9 mouse cellular contexts compared by ENCODE assay signal in the genomic region with DNA sequence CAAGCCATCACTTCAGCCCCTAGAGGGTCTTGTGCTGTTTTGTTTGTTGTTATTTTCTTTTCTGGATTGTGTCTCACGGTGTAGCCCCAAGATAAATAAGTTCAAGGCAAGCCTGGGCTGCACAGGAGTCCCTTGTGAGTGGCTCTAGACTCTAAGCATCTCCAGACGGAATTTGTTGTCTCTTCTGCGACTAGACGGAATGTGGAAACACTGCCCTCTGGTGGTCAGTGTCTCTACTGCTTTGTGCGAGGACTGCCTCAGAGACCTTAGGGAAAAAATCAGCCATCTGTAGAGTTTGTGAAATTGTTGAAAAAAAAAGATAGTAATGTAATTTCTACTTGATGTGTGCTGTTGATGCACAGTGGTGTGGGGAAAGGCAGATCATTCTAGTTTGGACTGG. TPM values are rescaled to one million over a fixed set of nuclear protein-coding genes. Genes with fewer than 3 reads are reported as not detected.
DNase-seq lines count a peak whose midpoint lies in the region; ATAC-seq lines count a peak whose summit lies in the region.
"Had no signal": no experiment of that assay in that cellular context is flagged by ENCODE, and none has a peak within 500 bp of the region (broad histone marks: within the 10 kb centered on the region; RNA-seq: fewer than 3 reads in every experiment).

No protein-coding gene starts in this region.

- no peak for ATAC-seq in heart, embryonic 11.5 days (replicated peaks; ENCODE audit: insufficient number of reproducible peaks, low FRiP score, low TSS enrichment)
- peak; percentile 57; the same call in 1 of the 2 replicates for ATAC-seq in forebrain, embryonic 12.5 days (ENCODE audit: low FRiP score)
- ATAC-seq in hindbrain, embryonic 14.5 days (ENCODE audit: low FRiP score), result no peak
- ATAC-seq in midbrain, embryonic 13.5 days, result peak; percentile 37; the same call in 1 of the 2 replicates

- no peaks in the 10 kb centered on the region for H3K4me1 ChIP-seq in heart, embryonic 11.5 days (ENCODE audit: control insufficient read depth, insufficient read depth, low read length)
- H3K4me1 ChIP-seq in forebrain, embryonic 12.5 days, result no peaks in the 10 kb centered on the region
- no peaks in the 10 kb centered on the region for H3K4me1 ChIP-seq in hindbrain, embryonic 14.5 days (replicated peaks; ENCODE audit: control insufficient read depth, insufficient read depth, low read length)
- H3K4me1 ChIP-seq in midbrain, embryonic 13.5 days (replicated peaks), result no peaks in the 10 kb centered on the region
- H3K4me1 ChIP-seq: neural tube, embryonic 12.5 days had no signal

- WGBS in heart, embryonic 11.5 days (ENCODE audit: insufficient replicate concordance), result under 1% methylated on average over 5 of the region's 5 CpGs
- whole genome bisulfite sequencing in forebrain, embryonic 12.5 days, result 2% methylated on average over 5 of the region's 5 CpGs
- under 1% methylated on average over 5 of the region's 5 CpGs for WGBS in hindbrain, embryonic 14.5 days
- 5% methylated on average over 5 of the region's 5 CpGs for WGBS in midbrain, embryonic 13.5 days

- H3K27me3 ChIP-seq in heart, embryonic 11.5 days (ENCODE audit: control insufficient read depth, insufficient read depth, low read length), result no peaks in the 10 kb centered on the region
- 0 out of 2 replicates have a peak, but pooled peaks cover 3% of the 10 kb centered on the region for H3K27me3 ChIP-seq in forebrain, embryonic 12.5 days
- no peaks in the 10 kb centered on the region for H3K27me3 ChIP-seq in hindbrain, embryonic 14.5 days (ENCODE audit: control insufficient read depth, insufficient read depth, low read length)
- no peaks in the 10 kb centered on the region for H3K27me3 ChIP-seq in midbrain, embryonic 13.5 days
- H3K27me3 ChIP-seq: neural tube, embryonic 12.5 days had no signal

- DNase-seq in heart, adult 11 months, result peak; percentile 83
- DNase-seq in c-Kit-positive CD71-positive TER-119-negative erythroid progenitor cells, embryonic 14.5 days (ENCODE audit: low read depth), result peak; percentile 61
- DNase-seq in hindbrain, embryonic 14.5 days (ENCODE audit: low spot score), result peak; percentile 90
- DNase-seq in layer of hippocampus, postnatal 14 days (ENCODE audit: low spot score in 2 of 2), result peak; percentile 70 to 79
- DNase-seq in spleen, postnatal 10 days (ENCODE audit: low spot score in 2 of 2), result peak; percentile 46 to 80

- H3K4me3 ChIP-seq in heart, embryonic 11.5 days (ENCODE audit: low read depth, low read length), result no peak overlapping the region
- H3K4me3 ChIP-seq in forebrain, embryonic 12.5 days (replicated peaks), result no peak overlapping the region
- no peak overlapping the region for H3K4me3 ChIP-seq in hindbrain, embryonic 14.5 days (replicated peaks; ENCODE audit: low read length)
- no peak overlapping the region for H3K4me3 ChIP-seq in midbrain, embryonic 13.5 days (replicated peaks)
- H3K4me3 ChIP-seq: neural tube, embryonic 12.5 days had no signal

- H3K9me3 ChIP-seq in heart, embryonic 11.5 days (replicated peaks; ENCODE audit: control insufficient read depth, low read length), result no peaks in the 10 kb centered on the region
- no peaks in the 10 kb centered on the region for H3K9me3 ChIP-seq in forebrain, embryonic 12.5 days
- no peaks in the 10 kb centered on the region for H3K9me3 ChIP-seq in hindbrain, embryonic 14.5 days (ENCODE audit: control insufficient read depth, low read length)
- no peaks in the 10 kb centered on the region for H3K9me3 ChIP-seq in midbrain, embryonic 13.5 days
- H3K9me3 ChIP-seq: neural tube, embryonic 12.5 days had no signal

- H3K36me3 ChIP-seq in heart, embryonic 11.5 days (ENCODE audit: control insufficient read depth, insufficient read depth, low read length), result no peaks in the 10 kb centered on the region
- H3K36me3 ChIP-seq in forebrain, embryonic 12.5 days (replicated peaks), result no peaks in the 10 kb centered on the region
- H3K36me3 ChIP-seq in hindbrain, embryonic 14.5 days (replicated peaks; ENCODE audit: control insufficient read depth, insufficient read depth), result no peaks in the 10 kb centered on the region
- H3K36me3 ChIP-seq in midbrain, embryonic 13.5 days, result no peaks in the 10 kb centered on the region
- H3K36me3 ChIP-seq: neural tube, embryonic 12.5 days had no signal

- no peak overlapping the region for H3K9ac ChIP-seq in heart, embryonic 11.5 days (ENCODE audit: low read depth, low read length)
- no peak overlapping the region for H3K9ac ChIP-seq in forebrain, embryonic 12.5 days
- H3K9ac ChIP-seq in hindbrain, embryonic 14.5 days, result no peak overlapping the region
- no peak overlapping the region for H3K9ac ChIP-seq in midbrain, embryonic 13.5 days (replicated peaks)
- H3K9ac ChIP-seq: neural tube, embryonic 12.5 days had no signal

- H3K27ac ChIP-seq in heart, embryonic 11.5 days (ENCODE audit: low read depth, low read length), result no peak overlapping the region
- no peak overlapping the region for H3K27ac ChIP-seq in forebrain, embryonic 12.5 days
- no peak overlapping the region for H3K27ac ChIP-seq in hindbrain, embryonic 14.5 days
- H3K27ac ChIP-seq in midbrain, embryonic 13.5 days, result no peak overlapping the region
- H3K27ac ChIP-seq: neural tube, embryonic 12.5 days had no signal

- no peak overlapping the region for H3K4me2 ChIP-seq in heart, embryonic 11.5 days
- no peak overlapping the region for H3K4me2 ChIP-seq in forebrain, embryonic 12.5 days
- no peak overlapping the region for H3K4me2 ChIP-seq in hindbrain, embryonic 14.5 days (replicated peaks)
- H3K4me2 ChIP-seq in midbrain, embryonic 13.5 days (replicated peaks), result no peak overlapping the region
- H3K4me2 ChIP-seq: neural tube, embryonic 12.5 days had no signal

RNA-seq across cellular contexts. Expression of a gene that starts 13.9 kb away (rescaled TPM):
- polyA plus RNA-seq in heart, embryonic 11.5 days (2014; fragmentation: Nextera tagmentation; extraction: Ambion mirVana), result 112 and 115 TPM in 2 replicates
- polyA plus RNA-seq in forebrain, embryonic 12.5 days (2016; fragmentation: Nextera tagmentation; extraction: Ambion mirVana), result 168 and 174 TPM in 2 replicates
- 245 and 252 TPM in 2 replicates for polyA plus RNA-seq in hindbrain, embryonic 14.5 days (2014; fragmentation: Nextera tagmentation; extraction: Ambion mirVana)
- total RNA-seq in layer of hippocampus, postnatal 14 days (2021), result 100 to 1,000 TPM; 226 to 230 TPM
- polyA plus RNA-seq in midbrain, embryonic 13.5 days (2015; fragmentation: Nextera tagmentation; extraction: Ambion mirVana), result 250 and 259 TPM in 2 replicates

RNA-seq across cellular contexts. Expression of a gene that starts 14.1 kb away (rescaled TPM):
- not detected in 2 replicates for polyA plus RNA-seq in heart, embryonic 11.5 days (2014; fragmentation: Nextera tagmentation; extraction: Ambion mirVana)
- not detected in 2 replicates for polyA plus RNA-seq in forebrain, embryonic 12.5 days (2016; fragmentation: Nextera tagmentation; extraction: Ambion mirVana)
- polyA plus RNA-seq in hindbrain, embryonic 14.5 days (2014; fragmentation: Nextera tagmentation; extraction: Ambion mirVana), result not detected in 2 replicates
- not detected for total RNA-seq in layer of hippocampus, postnatal 14 days (2021)
- not detected in 2 replicates for polyA plus RNA-seq in midbrain, embryonic 13.5 days (2015; fragmentation: Nextera tagmentation; extraction: Ambion mirVana)
- polyA plus RNA-seq: neural tube, embryonic 12.5 days had no signal

RNA-seq across cellular contexts. Expression of a gene that starts 26.9 kb away (rescaled TPM):
- not detected in 2 replicates for polyA plus RNA-seq in heart, embryonic 11.5 days (2014; fragmentation: Nextera tagmentation; extraction: Ambion mirVana)
- not detected in 2 replicates for polyA plus RNA-seq in forebrain, embryonic 12.5 days (2016; fragmentation: Nextera tagmentation; extraction: Ambion mirVana)
- not detected in 2 replicates for polyA plus RNA-seq in hindbrain, embryonic 14.5 days (2014; fragmentation: Nextera tagmentation; extraction: Ambion mirVana)
- not detected for total RNA-seq in layer of hippocampus, postnatal 14 days (2021)
- polyA plus RNA-seq in midbrain, embryonic 13.5 days (2015; fragmentation: Nextera tagmentation; extraction: Ambion mirVana), result not detected in 2 replicates
- polyA plus RNA-seq: neural tube, embryonic 12.5 days had no signal

RNA-seq across cellular contexts. Expression of a gene that starts 37.2 kb away (rescaled TPM):
- polyA plus RNA-seq in heart, embryonic 11.5 days (2014; fragmentation: Nextera tagmentation; extraction: Ambion mirVana), result not detected in 2 replicates
- polyA plus RNA-seq in forebrain, embryonic 12.5 days (2016; fragmentation: Nextera tagmentation; extraction: Ambion mirVana), result not detected in 2 replicates
- not detected in 2 replicates for polyA plus RNA-seq in hindbrain, embryonic 14.5 days (2014; fragmentation: Nextera tagmentation; extraction: Ambion mirVana)
- total RNA-seq in layer of hippocampus, postnatal 14 days (2021), result not detected
- not detected in 2 replicates for polyA plus RNA-seq in midbrain, embryonic 13.5 days (2015; fragmentation: Nextera tagmentation; extraction: Ambion mirVana)
- polyA plus RNA-seq: neural tube, embryonic 12.5 days had no signal

RNA-seq across cellular contexts. Expression of a gene that starts 44.3 kb away (rescaled TPM):
- 95.4 and 127 TPM in 2 replicates for polyA plus RNA-seq in heart, embryonic 11.5 days (2014; fragmentation: Nextera tagmentation; extraction: Ambion mirVana)
- 52.2 and 65.6 TPM in 2 replicates for polyA plus RNA-seq in forebrain, embryonic 12.5 days (2016; fragmentation: Nextera tagmentation; extraction: Ambion mirVana)
- 44.2 and 51.8 TPM in 2 replicates for polyA plus RNA-seq in hindbrain, embryonic 14.5 days (2014; fragmentation: Nextera tagmentation; extraction: Ambion mirVana)
- 10 to 100 TPM; 41.3 to 48.7 TPM for total RNA-seq in layer of hippocampus, postnatal 14 days (2021)
- 51.3 and 64.1 TPM in 2 replicates for polyA plus RNA-seq in midbrain, embryonic 13.5 days (2015; fragmentation: Nextera tagmentation; extraction: Ambion mirVana)

Comparison
In these comparisons a context has a peak if more than half of its experiments do, and no peak if none do; other contexts are left out.
1. ATAC-seq: peak in forebrain, embryonic 12.5 days (single experiment) and midbrain, embryonic 13.5 days (single experiment); none in heart, embryonic 11.5 days (single experiment) and hindbrain, embryonic 14.5 days (single experiment).
2. Peak in every context shown above with its lines, with median percentiles within 50 percentile points of each other: DNase-seq.